Mouse (Mus musculus) testis, adult 2 months (tissue): Measurements from ENCODE around the gene Map6d1.

Experiments
- CTCF ChIP-seq: fragments of 200-500 bp; IDR thresholded peaks from 2 replicates; pipeline ENCODE4 v1.5.1; 2012; ENCODE audit warnings: low read depth, mild to moderate bottlenecking, inconsistent platforms, low read length, moderate library complexity; ENCODE audit not compliant: control insufficient read depth, insufficient read depth, insufficient replicate concordance
- POLR2A ChIP-seq: fragments of 200-500 bp; IDR thresholded peaks from 2 replicates; pipeline ENCODE4 v1.6.1; 2012; ENCODE audit warnings: low read depth, mild to moderate bottlenecking, inconsistent platforms, low read length, moderate library complexity; ENCODE audit not compliant: control insufficient read depth

DNA sequence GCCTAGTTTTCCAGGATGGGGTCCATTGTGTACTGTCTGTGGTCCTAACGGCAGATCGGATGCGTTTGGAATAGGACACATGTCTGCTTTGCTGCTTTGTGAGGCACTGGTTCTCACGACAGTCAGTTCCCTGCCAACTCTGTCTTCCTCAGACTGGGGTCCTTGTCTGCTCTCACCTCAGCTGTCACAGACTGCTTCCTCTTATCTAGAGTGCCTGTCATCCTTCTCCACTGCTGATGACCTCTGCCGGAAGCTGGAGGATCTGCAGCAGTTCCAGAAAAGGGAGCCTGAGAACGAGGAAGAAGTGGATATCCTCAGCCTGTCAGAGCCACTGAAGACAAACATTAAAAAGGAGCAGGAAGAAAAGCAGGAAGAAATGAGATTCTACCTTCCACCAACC is 13.7 kb downstream of the Map6d1 start:
- TF ChIP-seq POLR2A (no peak), CTCF (no peak)
